Mouse (Mus musculus) limb, embryonic 14.5 days (tissue): ENCODE data around the gene Pink1. TPM values are rescaled to one million over a fixed set of nuclear protein-coding genes. Genes with fewer than 3 reads are reported as not detected.

Experiments used
- ATAC-seq: fragments of 200-750 bp; cut with Nextera tagmentation; 2 replicates; pipeline ENCODE4 v1.8.0; 2017; ENCODE audit warnings: low read depth, moderate number of reproducible peaks, moderate TSS enrichment; ENCODE audit not compliant: low FRiP score
- DNase-seq: peaks from one replicate; pipeline ENCODE4 v3.0.0-alpha.2; 2015; ENCODE audit warnings: low spot score
- H3K27ac ChIP-seq: fragments of 300-500 bp; sonication (generic); replicated peaks from 2 replicates; pipeline ENCODE4 v1.5.1; 2014; ENCODE audit warnings: low read depth, mild to moderate bottlenecking, low read length, moderate library complexity, mixed read lengths
- H3K27me3 ChIP-seq: fragments of 300-500 bp; sonication (generic); 2 replicates; pipeline ENCODE4 v1.6.1; 2014; ENCODE audit warnings: low read length, mixed read lengths; ENCODE audit not compliant: control insufficient read depth, insufficient read depth
- H3K36me3 ChIP-seq: fragments of 300-500 bp; sonication (generic); 2 replicates; pipeline ENCODE4 v1.6.1; 2014; ENCODE audit warnings: mild to moderate bottlenecking, low read length, moderate library complexity, mixed read lengths; ENCODE audit not compliant: control insufficient read depth, insufficient read depth
- H3K4me1 ChIP-seq: fragments of 300-500 bp; sonication (generic); 2 replicates; pipeline ENCODE4 v1.6.1; 2014; ENCODE audit warnings: antibody characterized with exemption, low read length, mixed read lengths; ENCODE audit not compliant: control insufficient read depth, insufficient read depth
- H3K4me2 ChIP-seq: fragments of 300-500 bp; sonication (generic); replicated peaks from 2 replicates; pipeline ENCODE4 v1.6.1; 2014; ENCODE audit warnings: low read depth, mild to moderate bottlenecking, low read length, moderate library complexity; ENCODE audit not compliant: severe bottlenecking
- H3K4me3 ChIP-seq: fragments of 300-500 bp; sonication (generic); replicated peaks from 2 replicates; pipeline ENCODE4 v1.5.1; 2014; ENCODE audit warnings: low read length
- H3K9ac ChIP-seq: fragments of 300-500 bp; sonication (generic); 2 replicates; pipeline ENCODE4 v1.6.1; 2014; ENCODE audit warnings: mild to moderate bottlenecking, low read depth, low read length, moderate library complexity; ENCODE audit not compliant: severe bottlenecking
- H3K9me3 ChIP-seq: fragments of 300-500 bp; sonication (generic); 2 replicates; pipeline ENCODE4 v1.6.1; 2016; ENCODE audit warnings: low read length; ENCODE audit not compliant: control insufficient read depth
- POLR2A ChIP-seq: fragments of 200-500 bp; IDR thresholded peaks from 2 replicates; pipeline ENCODE4 v1.8.0; 2012; ENCODE audit warnings: inconsistent platforms, mild to moderate bottlenecking, moderate library complexity, borderline replicate concordance; ENCODE audit not compliant: insufficient read depth, insufficient read length; ENCODE audit errors: extremely low read depth
- WGBS: fragments of 180-500 bp; shearing (Covaris S2); extraction: QIAGEN DNeasy Blood & Tissue Kit; methylation state at CpG from one replicate; pipeline ENCODE4 v1.1.7; 2014; 5-methylcytosine and 5-hydroxymethylcytosine counted together
- polyA plus RNA-seq, 2 experiments: library from polyadenylated mRNA; depleted of rRNA in 1 of 2; stranded (reverse) in 1 of 2; unstranded in 1 of 2; fragments of >200 nt; fragmentation: Nextera tagmentation in 1 of 2; extraction: Ambion mirVana in 1 of 2; gene quantifications; 2 replicates each; pipeline versions ENCODE4 v1.2.1 to v1.2.3; 2012 to 2014

The Pink1 gene
- polyA plus RNA-seq, 2 experiments: 35.5 to 44.0 TPM

DNA sequence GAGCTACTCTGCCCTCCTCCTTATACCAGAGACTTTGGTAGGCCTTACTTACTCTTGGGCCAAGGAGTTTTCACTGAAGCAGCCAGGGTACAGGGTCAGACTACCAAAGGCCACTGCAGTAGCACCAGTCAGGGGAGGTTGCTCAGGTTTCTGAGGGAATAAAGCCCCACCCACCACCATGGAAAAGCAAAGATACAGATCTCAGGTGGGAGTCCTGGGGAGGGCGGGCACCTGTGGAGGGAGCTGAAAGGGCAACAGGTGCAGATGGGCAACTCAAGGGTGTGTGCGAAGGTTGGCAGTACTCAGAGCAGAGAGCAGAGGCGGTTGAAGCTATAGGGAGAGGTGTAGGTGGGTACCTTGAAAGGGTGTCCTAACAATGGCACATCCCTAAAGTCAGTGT is 23.1 kb downstream of the Pink1 start:
- H3K9ac ChIP-seq: no peak overlapping the region
- no peaks in the 10 kb centered on the region for H3K27me3 ChIP-seq
- H3K4me1 ChIP-seq: peaks cover 16% of the 10 kb centered on the region
- peaks cover 11% of the 10 kb centered on the region; the same call in 1 of the 2 replicates for H3K36me3 ChIP-seq
- DNase-seq: no peak
- H3K4me2 ChIP-seq: no peak overlapping the region
- H3K27ac ChIP-seq: no peak overlapping the region
- no peak for ATAC-seq
- 90% methylated on average over 3 of the region's 3 CpGs for WGBS
- H3K4me3 ChIP-seq: no peak overlapping the region
- no peak for TF ChIP-seq POLR2A
- H3K9me3 ChIP-seq: no peaks in the 10 kb centered on the region

DNA sequence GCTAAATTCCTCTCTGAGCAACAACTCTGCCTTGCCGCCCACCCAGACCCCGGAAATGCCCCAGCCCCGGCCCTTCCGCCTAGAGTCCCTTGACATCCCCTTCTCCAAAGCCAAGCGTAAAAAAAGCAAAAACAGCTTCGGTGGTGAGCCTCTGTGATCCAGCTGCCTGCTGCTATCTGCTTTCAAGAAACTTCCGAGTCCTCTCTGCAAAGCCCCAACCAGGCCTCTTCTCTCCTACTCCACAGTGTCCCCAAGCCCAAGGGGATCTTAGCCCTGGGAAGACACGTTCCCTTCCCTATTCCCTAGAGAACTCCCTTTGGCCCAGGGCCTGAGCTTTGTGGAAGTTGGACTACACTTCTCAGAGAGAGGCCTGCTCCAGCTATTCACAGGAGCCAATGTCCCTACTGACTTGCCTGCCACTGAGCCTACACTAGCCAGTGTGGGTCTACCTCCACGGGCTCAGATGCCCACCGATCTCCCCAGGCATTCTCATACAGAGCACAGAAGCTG is 24.8 kb downstream of the Pink1 start:
- no peaks in the 10 kb centered on the region for H3K9me3 ChIP-seq
- H3K4me2 ChIP-seq: no peak overlapping the region
- no peak overlapping the region for H3K27ac ChIP-seq
- no peaks in the 10 kb centered on the region for H3K27me3 ChIP-seq
- ATAC-seq: no peak
- whole genome bisulfite sequencing: 85% methylated on average over 10 of the region's 10 CpGs
- no peak for TF ChIP-seq POLR2A
- H3K4me3 ChIP-seq: no peak overlapping the region
- no peak overlapping the region for H3K9ac ChIP-seq
- H3K4me1 ChIP-seq: peaks cover 16% of the 10 kb centered on the region
- no peaks in the 10 kb centered on the region for H3K36me3 ChIP-seq
- DNase-seq: no peak

DNA sequence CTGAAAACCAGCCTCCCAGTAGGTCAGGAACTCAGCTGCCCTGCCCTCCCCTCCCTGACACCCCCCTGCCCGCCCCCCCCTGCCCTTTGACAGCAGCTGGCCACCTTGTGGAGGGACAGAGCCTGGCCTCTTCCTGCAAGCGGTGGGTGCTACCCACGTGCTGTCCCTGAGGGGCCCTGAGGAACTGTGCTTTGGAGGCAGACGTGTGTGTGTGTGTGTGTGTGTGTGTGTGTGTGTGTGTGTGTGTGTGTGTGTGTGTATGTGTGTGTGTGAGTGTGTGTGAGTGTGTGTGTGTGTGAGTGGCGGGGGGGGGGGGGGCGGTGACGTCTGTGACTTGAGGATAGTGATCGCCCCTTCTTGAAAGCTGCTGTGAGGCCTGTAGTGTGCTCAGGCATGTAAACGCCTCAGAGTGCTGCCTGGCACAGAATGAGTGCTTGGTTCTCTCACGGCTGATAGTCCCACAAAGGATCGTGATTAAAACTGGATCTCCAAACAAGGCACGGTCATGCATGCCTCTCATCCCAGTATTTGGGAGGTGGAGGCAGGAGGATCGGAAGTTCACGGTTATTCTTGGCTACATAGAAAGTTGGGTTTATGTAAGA is 32.1 kb downstream of the Pink1 start:
- H3K27me3 ChIP-seq: no peaks in the 10 kb centered on the region
- no peaks in the 10 kb centered on the region for H3K36me3 ChIP-seq
- H3K4me2 ChIP-seq: no peak overlapping the region
- H3K4me1 ChIP-seq: no peaks in the 10 kb centered on the region
- no peak for DNase-seq
- H3K4me3 ChIP-seq: no peak overlapping the region
- no peak for TF ChIP-seq POLR2A
- H3K27ac ChIP-seq: no peak overlapping the region
- no peak for ATAC-seq
- no peaks in the 10 kb centered on the region for H3K9me3 ChIP-seq
- WGBS: 88% methylated on average over 6 of the region's 14 CpGs
- no peak overlapping the region for H3K9ac ChIP-seq

GRCm38 (mm10) chr4:138293261-138293948 is 32.7 kb downstream of the Pink1 start:
- H3K4me3 ChIP-seq: no peak overlapping the region
- no peak overlapping the region for H3K4me2 ChIP-seq
- no peaks in the 10 kb centered on the region for H3K4me1 ChIP-seq
- no peak overlapping the region for H3K27ac ChIP-seq
- H3K9ac ChIP-seq: no peak overlapping the region
- 71% methylated on average over 17 of the region's 18 CpGs for WGBS
- H3K36me3 ChIP-seq: no peaks in the 10 kb centered on the region
- no peaks in the 10 kb centered on the region for H3K9me3 ChIP-seq
- no peak for ATAC-seq
- TF ChIP-seq POLR2A: no peak
- no peak for DNase-seq
- no peaks in the 10 kb centered on the region for H3K27me3 ChIP-seq

- H3K27ac ChIP-seq: no peak overlapping the region
- TF ChIP-seq POLR2A: no peak
- H3K27me3 ChIP-seq: no peaks in the 10 kb centered on the region
- H3K9ac ChIP-seq: no peak overlapping the region
- DNase-seq (no peak), ATAC-seq (no peak)
- no peaks in the 10 kb centered on the region for H3K4me1 ChIP-seq
- no peak overlapping the region for H3K4me3 ChIP-seq
- H3K36me3 ChIP-seq: no peaks in the 10 kb centered on the region
- WGBS: 91% methylated on average over 13 of the region's 13 CpGs
- no peaks in the 10 kb centered on the region for H3K9me3 ChIP-seq
- no peak overlapping the region for H3K4me2 ChIP-seq
Observed at GRCm38 (mm10) chr4:138292028-138292427, 34.1 kb downstream of the Pink1 start.

GRCm38 (mm10) chr4:138288691-138289090 is 37.4 kb downstream of the Pink1 start:
- Histone ChIP-seq H3K4me1 (no peaks in the 10 kb centered on the region), H3K9me3 (no peaks in the 10 kb centered on the region), H3K27ac (no peak overlapping the region), H3K9ac (no peak overlapping the region), H3K27me3 (no peaks in the 10 kb centered on the region), H3K4me2 (no peak overlapping the region), H3K36me3 (no peaks in the 10 kb centered on the region), H3K4me3 (no peak overlapping the region)
- DNase-seq (no peak), ATAC-seq (no peak)
- WGBS: 77% methylated on average over 7 of the region's 7 CpGs
- no peak for TF ChIP-seq POLR2A
